Mouse (Mus musculus) left cerebral cortex, adult 2 months (tissue): ENCODE measurements at regions not wholly inside any gene's neighbourhood (a gene's known extent, or its start where the extent isn't known, plus 50 kb on each side); places are given as distances from the start of the nearest gene placed in this dataset.
A peak's percentile ranks its signal among the peaks of the same experiment; 100 is the strongest.

Experiments
- DNase-seq, 2 experiments: peaks; one replicate each; pipeline ENCODE4 v3.0.0; 2021 to 2022; ENCODE audit warnings: low spot score in 2 of 2, mixed read lengths in 1 of 2; ENCODE audit errors: extremely low spot score in 1 of 2
- H3K27ac ChIP-seq: fragments of 200-600 bp; 2 replicates; pipeline ENCODE4 v1.8.1; 2022
- H3K4me3 ChIP-seq: fragments of 200-600 bp; 2 replicates; pipeline ENCODE4 v1.8.1; 2022
- CTCF ChIP-seq: fragments of 200-600 bp; IDR thresholded peaks from 2 replicates; pipeline ENCODE4 v1.8.1; 2022; ENCODE audit warnings: antibody characterized with exemption, mild to moderate bottlenecking, moderate library complexity
- intact Hi-C: fragments of 180-260 bp; cut with DNase I; formaldehyde crosslinking; loops from one replicate; pipeline ENCODE4 v1.15.1; 2025

DNA sequence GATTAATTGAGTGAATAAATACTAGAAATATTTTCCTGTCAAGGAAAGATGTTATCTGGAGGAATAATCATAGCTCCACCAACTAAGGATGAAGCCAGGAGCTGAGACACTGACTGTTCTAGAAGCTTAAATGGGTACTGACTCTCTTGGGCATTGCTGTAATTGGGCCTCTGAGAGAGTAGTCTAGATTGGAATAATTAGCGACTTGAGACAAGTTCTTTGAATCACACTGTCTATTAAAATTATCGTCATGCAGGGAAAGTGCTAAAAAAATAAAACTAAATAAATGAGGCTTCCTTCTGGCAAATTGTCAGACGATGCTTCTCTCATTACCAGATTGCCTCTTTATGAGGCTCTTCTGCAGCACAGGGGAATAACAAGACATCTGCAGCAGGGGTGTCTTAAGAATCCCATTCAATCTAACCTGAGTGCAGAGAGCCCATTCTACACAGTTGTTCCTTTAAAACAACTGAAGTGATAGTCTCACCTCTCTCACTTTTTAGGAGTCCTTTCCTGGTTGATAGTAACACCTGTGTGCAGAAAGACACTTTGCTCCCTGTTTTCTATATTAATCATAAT, 1203.5 kb downstream of the Fam181b start:
- intact Hi-C loops = no loop called here
- no peak for TF ChIP-seq CTCF

DNA sequence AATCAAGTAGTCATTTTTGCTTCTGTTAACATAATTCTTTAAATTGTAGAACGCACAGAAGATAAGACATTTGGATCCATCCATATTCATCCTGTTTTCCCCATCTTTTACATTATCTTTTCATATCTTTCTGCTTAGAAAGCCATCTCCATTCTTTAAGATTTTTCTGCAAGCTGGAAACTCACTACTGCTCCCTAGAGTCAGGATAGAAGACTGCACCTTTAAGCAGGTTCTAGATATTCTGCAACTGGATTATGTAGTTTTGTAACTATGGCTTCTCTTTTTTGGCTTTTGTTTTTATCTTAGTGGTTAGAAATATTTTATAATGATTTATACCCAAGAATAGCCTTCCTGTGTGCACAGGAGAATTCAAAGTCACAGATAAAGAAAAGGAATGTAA, 1225.9 kb downstream of the Fam181b start:
- Histone ChIP-seq H3K27ac (no peak overlapping the region), H3K4me3 (no peak overlapping the region)
- no peak for DNase-seq
- intact Hi-C loops = no loop called here
- peak; percentile 40 for TF ChIP-seq CTCF

More for the DNA sequence above, 1203.5 kb downstream of the Fam181b start:
- DNase-seq = no peak
- H3K27ac ChIP-seq = no peak overlapping the region
- no peak overlapping the region for H3K4me3 ChIP-seq

DNA sequence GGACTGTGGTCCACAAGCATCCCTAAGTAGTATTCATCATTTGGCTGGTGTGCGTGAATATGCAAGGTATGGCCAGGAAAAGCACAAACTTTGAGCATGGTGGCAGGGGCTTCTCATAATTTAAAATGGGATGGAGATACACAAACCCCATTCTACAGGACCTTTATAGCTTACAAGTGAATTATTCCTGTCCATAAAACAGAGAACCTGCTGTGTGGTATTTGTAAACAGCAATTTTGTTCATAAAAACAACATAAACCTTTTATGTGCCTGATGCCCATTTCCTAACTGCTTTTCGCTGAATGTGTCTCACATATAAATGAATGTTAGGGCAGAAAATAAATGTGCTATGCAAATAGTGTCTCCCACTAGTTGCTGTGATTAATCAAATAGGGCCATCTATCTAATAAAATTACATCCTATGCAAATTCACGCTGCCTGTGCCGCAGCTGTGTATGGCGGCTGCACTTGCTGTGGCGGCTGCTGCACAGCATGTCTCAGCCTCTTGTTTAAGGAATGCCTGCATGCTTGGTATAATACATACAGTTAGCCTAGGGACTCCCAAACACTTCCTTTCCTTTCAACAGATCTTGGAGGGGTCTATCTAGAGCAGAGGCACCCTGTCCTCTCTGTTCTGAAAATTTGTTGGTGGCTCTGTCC, 1235.4 kb downstream of the Fam181b start:
- intact Hi-C loops = no loop called here
- DNase-seq = no peak
- TF ChIP-seq CTCF = no peak
- Histone ChIP-seq H3K27ac (no peak overlapping the region), H3K4me3 (no peak overlapping the region)

DNA sequence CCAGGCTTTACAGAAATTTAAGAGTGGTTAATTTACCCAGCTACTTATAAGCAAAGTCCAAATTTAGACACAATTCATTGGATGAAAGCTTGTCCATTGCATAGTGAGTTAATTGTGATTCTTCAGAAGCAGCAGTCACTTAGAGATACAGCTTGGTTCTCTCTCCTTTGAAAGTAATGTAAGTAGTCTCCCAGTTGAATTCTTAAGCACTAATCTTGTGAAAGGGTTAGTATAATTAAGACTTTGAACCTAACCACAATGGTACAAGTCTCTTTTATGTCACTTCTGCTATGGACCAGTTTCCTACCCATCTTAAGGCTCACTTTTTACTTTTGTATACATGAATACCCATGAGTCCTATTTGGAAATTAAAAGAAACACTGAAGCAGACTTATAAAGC, 1252.9 kb downstream of the Fam181b start:
- intact Hi-C loops = no loop called here
- Histone ChIP-seq H3K27ac (no peak overlapping the region), H3K4me3 (no peak overlapping the region)
- no peak for DNase-seq
- TF ChIP-seq CTCF = no peak
